Mouse (Mus musculus) heart, embryonic 12.5 days (tissue): ENCODE measurements around the gene Kalrn. TPM values are rescaled to one million over a fixed set of nuclear protein-coding genes. Genes with fewer than 3 reads are reported as not detected.

Source experiments
- ATAC-seq: fragments of 200-750 bp; cut with Nextera tagmentation; 2 replicates; pipeline ENCODE4 v1.8.0; 2017; ENCODE audit warnings: moderate TSS enrichment, moderate library complexity; ENCODE audit not compliant: insufficient number of reproducible peaks, low FRiP score
- H3K27ac ChIP-seq: fragments of 300-500 bp; sonication (generic); 2 replicates; pipeline ENCODE4 v1.5.1; 2016; ENCODE audit warnings: mild to moderate bottlenecking, moderate library complexity; ENCODE audit not compliant: poor library complexity, severe bottlenecking
- H3K27me3 ChIP-seq: fragments of 300-500 bp; sonication (generic); replicated peaks from 2 replicates; pipeline ENCODE4 v1.6.1; 2016; ENCODE audit warnings: mild to moderate bottlenecking, moderate library complexity
- H3K36me3 ChIP-seq: fragments of 300-500 bp; sonication (generic); 2 replicates; pipeline ENCODE4 v1.6.1; 2016; ENCODE audit warnings: mild to moderate bottlenecking, moderate library complexity
- H3K4me1 ChIP-seq: fragments of 300-500 bp; sonication (generic); replicated peaks from 2 replicates; pipeline ENCODE4 v1.6.1; 2016; ENCODE audit warnings: mild to moderate bottlenecking
- H3K4me2 ChIP-seq: fragments of 300-500 bp; sonication (generic); 2 replicates; pipeline ENCODE4 v1.6.1; 2016; ENCODE audit warnings: mild to moderate bottlenecking, moderate library complexity
- H3K4me3 ChIP-seq: fragments of 300-500 bp; sonication (generic); 2 replicates; pipeline ENCODE4 v1.5.1; 2016; ENCODE audit warnings: mild to moderate bottlenecking
- H3K9ac ChIP-seq: fragments of 300-500 bp; sonication (generic); 2 replicates; pipeline ENCODE4 v1.6.1; 2016; ENCODE audit warnings: mild to moderate bottlenecking, moderate library complexity
- H3K9me3 ChIP-seq: fragments of 300-500 bp; sonication (generic); replicated peaks from 2 replicates; pipeline ENCODE4 v1.6.1; 2016; ENCODE audit warnings: mild to moderate bottlenecking, moderate library complexity
- WGBS: fragments of 180-500 bp; shearing (Covaris S2); methylation state at CpG from one replicate; pipeline ENCODE4 v1.1.7; 2016; 5-methylcytosine and 5-hydroxymethylcytosine counted together
- polyA plus RNA-seq: library from polyadenylated mRNA; unstranded; fragments of >200 nt; fragmentation: Nextera tagmentation; extraction: Ambion mirVana; gene quantifications from 2 replicates; pipeline ENCODE4 v1.2.1, GENCODE M21; 2016

Kalrn gene
- polyA plus RNA-seq, 1 experiment from 2014 or later, result 29.3 TPM

DNA sequence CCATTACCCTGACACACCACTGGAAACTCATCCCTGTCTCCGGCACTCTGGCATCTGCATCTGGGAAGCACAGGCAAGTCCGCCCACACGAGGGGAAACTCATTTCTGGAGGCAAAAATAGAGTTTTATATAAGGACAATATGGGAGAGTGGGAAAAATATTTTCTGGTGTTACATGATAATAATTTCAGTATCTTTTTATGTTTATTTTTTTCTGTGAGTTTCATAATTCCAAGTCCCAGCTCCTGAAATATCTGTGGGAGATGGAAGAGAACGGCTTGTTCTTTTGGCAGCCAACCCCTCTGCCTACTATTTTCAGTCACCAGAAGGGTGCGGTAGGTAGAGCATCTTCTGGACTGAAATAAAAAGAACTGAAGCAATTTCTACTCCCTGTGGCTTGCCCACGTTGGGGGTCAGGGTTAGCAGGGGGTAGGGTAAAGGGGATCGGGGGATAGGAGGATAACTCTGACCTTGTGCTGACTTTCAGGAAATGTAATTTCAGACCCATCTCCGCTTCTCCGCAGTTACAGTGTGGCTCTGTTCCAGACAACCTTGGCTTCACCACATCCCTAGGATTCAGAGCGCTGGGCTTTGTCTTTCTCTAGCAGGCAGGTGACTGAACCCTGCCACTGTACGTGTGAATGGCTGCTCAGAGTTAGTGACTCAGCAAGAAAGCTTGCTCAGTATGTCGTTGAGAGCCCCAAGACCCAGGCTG is 336.3 kb downstream of the Kalrn start:
- no peaks in the 10 kb centered on the region for H3K9me3 ChIP-seq
- no peak for ATAC-seq
- no peak overlapping the region for H3K4me3 ChIP-seq
- H3K4me1 ChIP-seq, result peaks cover 20% of the 10 kb centered on the region
- H3K36me3 ChIP-seq, result peaks cover 28% of the 10 kb centered on the region
- H3K27ac ChIP-seq, result no peak overlapping the region
- H3K9ac ChIP-seq, result no peak overlapping the region
- WGBS, result 62% methylated on average over 12 of the region's 12 CpGs
- no peaks in the 10 kb centered on the region for H3K27me3 ChIP-seq
- no peak overlapping the region for H3K4me2 ChIP-seq

DNA sequence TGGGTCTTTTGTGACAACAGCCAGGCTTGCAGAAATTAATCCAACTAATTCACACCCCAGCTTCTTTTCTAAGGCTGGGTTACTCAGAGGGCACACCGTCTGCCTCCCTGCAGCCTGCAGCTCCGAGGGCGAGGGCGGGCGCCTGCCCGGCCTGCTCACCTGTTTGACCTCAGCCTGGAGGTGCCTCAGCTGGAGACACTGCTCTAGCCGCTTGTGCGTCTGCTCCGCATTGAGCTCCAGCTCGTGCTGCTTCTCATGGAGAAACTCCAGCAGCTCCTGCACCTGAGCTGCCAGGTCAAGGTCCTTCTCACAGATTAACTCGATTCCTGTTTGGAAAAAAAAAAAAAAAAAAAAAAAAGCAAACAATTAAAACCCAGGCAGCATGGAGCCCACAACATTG is 338.2 kb downstream of the Kalrn start:
- Histone ChIP-seq H3K27ac (no peak overlapping the region), H3K4me1 (peaks cover 25% of the 10 kb centered on the region), H3K4me2 (no peak overlapping the region), H3K4me3 (no peak overlapping the region), H3K9me3 (no peaks in the 10 kb centered on the region), H3K36me3 (peaks cover 19% of the 10 kb centered on the region), H3K27me3 (no peaks in the 10 kb centered on the region), H3K9ac (no peak overlapping the region)
- WGBS, result 76% methylated on average over 11 of the region's 11 CpGs
- ATAC-seq, result no peak

DNA sequence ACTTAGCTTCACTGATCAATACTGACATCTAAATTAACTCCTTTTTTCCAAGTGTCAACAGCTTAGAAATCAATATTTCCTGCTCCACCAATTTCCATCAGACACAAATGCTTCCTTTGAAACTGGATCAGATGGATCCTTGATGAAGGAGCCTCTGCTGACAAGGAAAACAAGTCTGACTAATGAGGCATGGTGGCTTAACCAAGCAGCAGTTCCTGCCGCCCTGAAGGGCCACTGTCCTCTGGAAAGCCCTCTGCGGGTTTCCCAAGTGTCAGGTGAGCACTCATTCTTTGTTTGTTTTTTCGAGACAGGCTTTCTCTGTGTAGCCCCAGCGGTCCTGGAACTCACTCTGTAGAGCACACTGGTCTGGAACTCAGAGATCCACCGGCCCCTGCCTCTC is 341.4 kb downstream of the Kalrn start:
- peaks cover 32% of the 10 kb centered on the region for H3K4me1 ChIP-seq
- WGBS, result 46% methylated on average over 5 of the region's 5 CpGs
- H3K27me3 ChIP-seq, result no peaks in the 10 kb centered on the region
- no peak overlapping the region for H3K27ac ChIP-seq
- no peak overlapping the region for H3K4me2 ChIP-seq
- no peaks in the 10 kb centered on the region for H3K9me3 ChIP-seq
- no peak overlapping the region for H3K9ac ChIP-seq
- peaks cover 17% of the 10 kb centered on the region for H3K36me3 ChIP-seq
- no peak overlapping the region for H3K4me3 ChIP-seq
- ATAC-seq, result no peak

DNA sequence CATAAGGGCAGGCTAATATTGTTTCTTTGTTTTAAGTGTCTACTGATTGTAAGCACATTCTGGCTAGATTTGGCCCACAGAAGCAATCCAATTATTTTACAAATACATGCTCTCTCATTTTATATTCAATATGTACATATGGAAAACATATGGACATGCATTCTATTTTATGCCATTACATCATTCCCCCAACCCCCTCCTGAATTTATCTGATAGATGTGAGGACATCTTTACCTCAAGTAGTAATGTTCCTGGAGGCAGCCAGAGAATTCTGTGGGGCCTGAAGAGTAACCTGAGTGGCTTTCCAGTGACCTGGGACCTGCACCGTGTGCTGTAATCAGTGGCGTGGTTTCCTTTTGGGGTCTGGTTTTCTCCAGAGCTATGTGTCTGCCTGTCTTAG is 342.2 kb downstream of the Kalrn start:
- peaks cover 20% of the 10 kb centered on the region for H3K36me3 ChIP-seq
- H3K4me3 ChIP-seq, result no peak overlapping the region
- ATAC-seq, result no peak
- H3K9me3 ChIP-seq, result no peaks in the 10 kb centered on the region
- WGBS, result 25% methylated on average over 2 of the region's 2 CpGs
- H3K27ac ChIP-seq, result no peak overlapping the region
- H3K4me2 ChIP-seq, result no peak overlapping the region
- H3K4me1 ChIP-seq, result peaks cover 25% of the 10 kb centered on the region
- H3K27me3 ChIP-seq, result no peaks in the 10 kb centered on the region
- no peak overlapping the region for H3K9ac ChIP-seq

DNA sequence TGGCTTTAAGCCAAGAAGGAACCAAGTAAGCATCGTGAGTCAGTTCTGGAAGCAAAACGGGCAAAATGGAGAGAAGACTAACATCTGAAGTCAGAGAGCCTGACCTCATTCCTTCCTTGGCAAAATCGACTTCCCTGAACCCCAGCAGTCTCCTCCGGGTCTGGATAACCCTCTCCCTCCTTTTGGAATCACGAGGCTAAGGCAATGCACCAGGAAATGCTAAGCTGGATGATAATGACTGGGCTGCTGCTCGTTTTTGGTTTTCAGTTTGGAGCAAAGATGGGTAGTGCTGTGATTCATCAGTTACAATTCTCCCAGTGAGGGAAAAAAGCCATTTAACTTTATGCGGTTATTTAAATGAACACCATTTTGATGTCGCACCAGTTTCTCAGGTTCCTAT is 344.0 kb downstream of the Kalrn start:
- Histone ChIP-seq H3K4me1 (peaks cover 22% of the 10 kb centered on the region), H3K9ac (no peak overlapping the region), H3K36me3 (peaks cover 19% of the 10 kb centered on the region), H3K27ac (peak overlapping the region; percentile 93), H3K27me3 (no peaks in the 10 kb centered on the region), H3K4me3 (no peak overlapping the region), H3K9me3 (no peaks in the 10 kb centered on the region), H3K4me2 (no peak overlapping the region)
- 55% methylated on average over 8 of the region's 8 CpGs for WGBS
- no peak for ATAC-seq

DNA sequence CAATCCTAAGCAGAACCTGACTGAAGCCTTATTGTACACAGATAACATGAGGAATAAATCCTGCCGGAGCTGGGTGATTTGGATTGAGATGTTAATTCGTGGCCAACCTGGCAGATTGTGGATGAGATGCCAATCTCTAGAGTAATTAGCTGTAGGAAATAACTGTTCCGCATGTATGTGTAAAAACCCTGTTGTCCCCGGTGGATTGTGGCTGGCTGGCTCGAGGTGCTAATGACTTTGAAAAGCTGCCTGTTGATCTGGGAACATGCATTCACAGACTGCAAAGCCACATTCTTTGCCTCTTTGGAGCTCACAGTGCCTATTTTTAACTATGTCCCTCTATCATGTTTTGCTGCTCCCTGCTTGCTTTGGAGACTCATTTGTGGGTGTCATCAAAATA is 344.7 kb downstream of the Kalrn start:
- 35% methylated on average over 5 of the region's 5 CpGs for WGBS
- H3K9ac ChIP-seq, result no peak overlapping the region
- no peaks in the 10 kb centered on the region for H3K27me3 ChIP-seq
- H3K4me1 ChIP-seq, result peaks cover 22% of the 10 kb centered on the region
- ATAC-seq, result no peak
- peak overlapping the region; percentile 93 for H3K27ac ChIP-seq
- H3K4me3 ChIP-seq, result no peak overlapping the region
- no peaks in the 10 kb centered on the region for H3K9me3 ChIP-seq
- peaks cover 17% of the 10 kb centered on the region; the same call in 1 of the 2 replicates for H3K36me3 ChIP-seq
- peak overlapping the region; percentile 25; the same call in 1 of the 2 replicates for H3K4me2 ChIP-seq

DNA sequence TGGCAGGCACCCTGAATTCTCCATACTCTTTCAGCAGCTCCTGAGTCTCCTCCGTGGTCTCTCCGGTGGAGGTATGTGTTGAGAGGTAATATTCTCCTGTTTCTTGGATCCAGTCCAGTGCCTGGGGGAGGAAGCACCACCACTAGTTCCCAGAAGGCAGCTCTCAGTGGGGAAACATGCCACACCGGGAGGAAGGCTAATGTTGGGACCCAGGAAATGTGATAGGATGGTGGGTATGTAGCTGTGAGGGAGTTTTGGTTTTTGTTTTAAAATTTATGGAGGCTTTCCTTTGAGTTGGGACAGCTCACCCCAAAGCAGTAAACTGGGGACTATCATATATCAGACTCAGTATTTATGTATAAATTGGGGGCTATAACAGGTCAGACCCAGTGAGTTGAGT is 361.2 kb downstream of the Kalrn start:
- WGBS, result 63% methylated on average over 3 of the region's 3 CpGs
- Histone ChIP-seq H3K9me3 (no peaks in the 10 kb centered on the region), H3K27ac (peak overlapping the region; percentile 21; the same call in 1 of the 2 replicates), H3K4me2 (no peak overlapping the region), H3K36me3 (peaks cover 27% of the 10 kb centered on the region), H3K4me1 (peaks cover 47% of the 10 kb centered on the region), H3K4me3 (no peak overlapping the region), H3K9ac (no peak overlapping the region), H3K27me3 (no peaks in the 10 kb centered on the region)
- ATAC-seq, result no peak

DNA sequence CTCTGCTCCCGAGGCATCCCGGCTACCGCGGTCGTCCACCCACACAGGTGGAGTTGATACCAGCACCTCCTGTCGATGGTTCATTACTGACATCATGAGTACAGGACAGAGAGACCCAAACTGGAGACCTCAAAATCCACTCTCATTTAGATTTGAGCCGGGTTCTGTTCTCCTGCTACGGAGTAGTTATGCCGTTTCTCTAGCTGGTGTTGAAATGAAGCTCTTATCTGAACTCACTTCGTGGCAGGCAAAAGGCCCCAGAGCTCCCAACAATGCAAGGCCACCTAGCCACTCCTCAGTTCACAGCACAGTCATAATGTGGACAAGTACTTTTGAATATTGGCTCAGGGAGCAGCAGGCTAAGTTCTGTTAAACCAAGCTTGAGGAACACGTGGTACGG is 362.1 kb downstream of the Kalrn start:
- Histone ChIP-seq H3K36me3 (peaks cover 27% of the 10 kb centered on the region), H3K4me1 (peaks cover 47% of the 10 kb centered on the region), H3K4me2 (no peak overlapping the region), H3K9ac (no peak overlapping the region), H3K27ac (peak overlapping the region; percentile 67), H3K9me3 (no peaks in the 10 kb centered on the region), H3K27me3 (no peaks in the 10 kb centered on the region), H3K4me3 (no peak overlapping the region)
- WGBS, result 35% methylated on average over 12 of the region's 12 CpGs
- ATAC-seq, result no peak

DNA sequence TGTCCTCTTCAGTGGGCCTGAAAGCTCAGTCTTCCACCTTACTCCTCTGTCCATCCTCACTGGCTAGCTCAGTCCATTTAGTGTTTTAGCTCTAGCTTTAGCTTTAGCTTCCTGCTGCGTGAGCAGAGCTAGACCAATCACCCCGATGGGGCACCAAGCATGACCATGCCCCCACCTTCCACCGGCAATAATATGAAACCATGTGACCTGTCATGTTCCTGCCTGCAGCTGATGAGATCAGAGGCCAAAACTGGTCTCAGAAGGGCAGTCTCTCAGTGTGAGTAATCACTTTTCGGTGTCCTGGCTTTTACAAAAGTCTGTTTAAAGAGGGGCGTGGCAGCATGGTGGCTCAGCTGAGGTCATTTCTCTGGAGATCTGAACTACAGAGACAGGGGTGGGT is 364.6 kb downstream of the Kalrn start:
- no peak overlapping the region; the same call in 1 of the 2 replicates for H3K4me2 ChIP-seq
- 42% methylated on average over 5 of the region's 5 CpGs for WGBS
- H3K9me3 ChIP-seq, result no peaks in the 10 kb centered on the region
- H3K9ac ChIP-seq, result no peak overlapping the region
- H3K27me3 ChIP-seq, result no peaks in the 10 kb centered on the region
- no peak overlapping the region for H3K4me3 ChIP-seq
- H3K27ac ChIP-seq, result peak overlapping the region; percentile 51
- peaks cover 26% of the 10 kb centered on the region for H3K36me3 ChIP-seq
- H3K4me1 ChIP-seq, result peaks cover 37% of the 10 kb centered on the region
- no peak for ATAC-seq

DNA sequence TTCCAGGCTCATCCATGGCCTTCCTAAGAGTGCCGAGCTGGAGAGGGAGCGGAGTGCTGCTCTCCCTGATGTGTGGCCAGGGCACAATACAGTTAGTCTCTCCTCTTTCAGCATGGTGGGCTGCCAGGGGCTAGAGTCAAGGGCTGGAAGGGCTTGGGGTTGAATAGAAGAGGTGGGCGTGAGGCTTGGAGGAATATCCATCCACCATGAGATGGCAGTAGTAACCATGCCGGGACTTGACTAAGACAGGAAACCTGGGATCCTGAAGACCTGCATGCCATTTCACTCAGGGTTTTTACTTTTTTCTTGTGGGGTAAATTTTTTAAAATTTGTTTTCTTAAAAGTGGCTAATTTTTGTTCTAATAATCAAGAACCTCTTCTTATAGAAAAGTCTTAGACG is 365.4 kb downstream of the Kalrn start:
- no peaks in the 10 kb centered on the region for H3K9me3 ChIP-seq
- no peak overlapping the region for H3K4me3 ChIP-seq
- H3K9ac ChIP-seq, result no peak overlapping the region
- peaks cover 35% of the 10 kb centered on the region for H3K4me1 ChIP-seq
- H3K36me3 ChIP-seq, result peaks cover 32% of the 10 kb centered on the region
- no peak overlapping the region for H3K4me2 ChIP-seq
- H3K27me3 ChIP-seq, result no peaks in the 10 kb centered on the region
- 69% methylated on average over 5 of the region's 5 CpGs for WGBS
- no peak for ATAC-seq
- H3K27ac ChIP-seq, result no peak overlapping the region

DNA sequence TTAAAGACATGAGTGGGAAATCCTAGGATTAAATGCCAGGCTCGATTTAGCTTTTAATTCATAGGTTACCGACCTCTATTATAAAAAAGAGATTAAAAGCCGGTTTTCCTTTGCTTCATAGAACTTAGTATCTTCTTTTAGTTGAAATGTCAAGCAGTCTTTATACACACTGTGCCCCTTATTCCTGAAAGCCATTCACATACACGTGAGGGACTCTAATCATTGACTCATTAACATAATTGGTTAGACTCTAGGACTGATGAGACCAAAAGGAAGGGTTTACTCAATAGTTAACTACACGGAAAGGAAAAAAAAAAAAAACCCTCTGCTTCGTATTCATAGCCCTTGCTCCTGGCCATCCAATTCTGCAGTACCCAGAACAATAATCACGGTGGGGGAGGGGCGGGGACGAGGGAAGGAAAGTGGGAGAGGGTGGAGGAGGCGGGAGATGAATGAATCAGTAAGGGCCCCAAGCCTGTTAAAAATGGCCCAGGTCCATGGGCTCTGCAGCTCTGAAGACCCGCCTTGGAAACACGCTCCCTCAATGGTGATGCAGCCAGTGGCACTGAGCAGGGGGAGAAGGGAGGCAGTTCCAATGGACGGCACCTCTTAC is 368.7 kb downstream of the Kalrn start:
- H3K27me3 ChIP-seq, result no peaks in the 10 kb centered on the region
- ATAC-seq, result no peak
- H3K9me3 ChIP-seq, result no peaks in the 10 kb centered on the region
- no peak overlapping the region for H3K9ac ChIP-seq
- no peak overlapping the region for H3K4me3 ChIP-seq
- no peak overlapping the region for H3K27ac ChIP-seq
- no peak overlapping the region for H3K4me2 ChIP-seq
- WGBS, result 82% methylated on average over 13 of the region's 13 CpGs
- H3K4me1 ChIP-seq, result peaks cover 12% of the 10 kb centered on the region; the same call in 1 of the 2 replicates
- peaks cover 27% of the 10 kb centered on the region for H3K36me3 ChIP-seq
